Mouse (Mus musculus) liver, embryonic 12.5 days (tissue): ENCODE measurements around the gene Ranbp17. TPM values are rescaled to one million over a fixed set of nuclear protein-coding genes. Genes with fewer than 3 reads are reported as not detected.

Experiments
- ATAC-seq: fragments of 200-750 bp; cut with Nextera tagmentation; 2 replicates; pipeline ENCODE4 v1.8.0; 2017; ENCODE audit warnings: moderate number of reproducible peaks, mild to moderate bottlenecking, moderate library complexity
- H3K27ac ChIP-seq: fragments of 300-500 bp; sonication (generic); 2 replicates; pipeline ENCODE4 v1.5.1; 2016; ENCODE audit warnings: mild to moderate bottlenecking
- H3K27me3 ChIP-seq: fragments of 300-500 bp; sonication (generic); replicated peaks from 2 replicates; pipeline ENCODE4 v1.6.1; 2016; ENCODE audit warnings: mild to moderate bottlenecking, moderate library complexity
- H3K36me3 ChIP-seq: fragments of 300-500 bp; sonication (generic); 2 replicates; pipeline ENCODE4 v1.6.1; 2016; ENCODE audit warnings: mild to moderate bottlenecking, moderate library complexity
- H3K4me1 ChIP-seq: fragments of 300-500 bp; sonication (generic); 2 replicates; pipeline ENCODE4 v1.6.1; 2016
- H3K4me2 ChIP-seq: fragments of 300-500 bp; sonication (generic); 2 replicates; pipeline ENCODE4 v1.6.1; 2016; ENCODE audit warnings: mild to moderate bottlenecking, moderate library complexity
- H3K4me3 ChIP-seq: fragments of 300-500 bp; sonication (generic); 2 replicates; pipeline ENCODE4 v1.5.1; 2016; ENCODE audit warnings: mild to moderate bottlenecking, moderate library complexity
- H3K9ac ChIP-seq: fragments of 300-500 bp; sonication (generic); 2 replicates; pipeline ENCODE4 v1.6.1; 2016; ENCODE audit warnings: mild to moderate bottlenecking, moderate library complexity
- H3K9me3 ChIP-seq: fragments of 300-500 bp; sonication (generic); replicated peaks from 2 replicates; pipeline ENCODE4 v1.6.1; 2016; ENCODE audit warnings: mild to moderate bottlenecking, moderate library complexity
- WGBS: fragments of 180-500 bp; shearing (Covaris S2); methylation state at CpG from one replicate; pipeline ENCODE4 v1.1.7; 2016; ENCODE audit not compliant: insufficient replicate concordance; 5-methylcytosine and 5-hydroxymethylcytosine counted together
- polyA plus RNA-seq: library from polyadenylated mRNA; unstranded; fragments of >200 nt; fragmentation: Nextera tagmentation; extraction: Ambion mirVana; gene quantifications from 2 replicates; pipeline ENCODE4 v1.2.1, GENCODE M21; 2016

The Ranbp17 gene
- polyA plus RNA-seq, 1 experiment from 2014 or later, result 4.1 TPM

GRCm38 (mm10) chr11:33299371-33299770 lies 214.2 kb downstream of the Ranbp17 start:
- no peaks in the 10 kb centered on the region for H3K36me3 ChIP-seq
- WGBS, result 76% methylated on average over 11 of the region's 11 CpGs
- no peak overlapping the region for H3K27ac ChIP-seq
- H3K4me2 ChIP-seq, result no peak overlapping the region
- H3K9me3 ChIP-seq, result no peaks in the 10 kb centered on the region
- H3K27me3 ChIP-seq, result no peaks in the 10 kb centered on the region
- H3K9ac ChIP-seq, result no peak overlapping the region
- H3K4me1 ChIP-seq, result no peaks in the 10 kb centered on the region
- ATAC-seq, result no peak
- H3K4me3 ChIP-seq, result no peak overlapping the region

DNA sequence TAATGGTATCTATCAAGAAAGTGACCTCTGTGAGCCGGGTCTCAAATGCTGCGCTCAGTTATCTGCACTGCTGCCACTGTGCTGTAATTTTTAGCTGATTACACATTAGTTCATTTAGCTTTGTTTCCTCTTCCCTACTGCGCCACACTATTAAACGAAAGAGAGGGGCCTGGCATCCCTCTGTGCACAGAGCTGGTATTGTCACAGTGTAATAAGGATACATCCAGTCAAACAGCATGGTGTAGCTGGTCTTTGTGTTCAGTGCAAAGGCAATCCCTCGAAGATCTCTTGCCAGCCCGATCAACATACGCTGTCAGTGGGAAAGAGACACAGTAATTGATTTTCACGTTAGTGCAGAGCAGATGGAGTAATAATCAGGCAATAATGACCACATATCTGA lies 216.4 kb downstream of the Ranbp17 start:
- WGBS, result 76% methylated on average over 8 of the region's 8 CpGs

DNA sequence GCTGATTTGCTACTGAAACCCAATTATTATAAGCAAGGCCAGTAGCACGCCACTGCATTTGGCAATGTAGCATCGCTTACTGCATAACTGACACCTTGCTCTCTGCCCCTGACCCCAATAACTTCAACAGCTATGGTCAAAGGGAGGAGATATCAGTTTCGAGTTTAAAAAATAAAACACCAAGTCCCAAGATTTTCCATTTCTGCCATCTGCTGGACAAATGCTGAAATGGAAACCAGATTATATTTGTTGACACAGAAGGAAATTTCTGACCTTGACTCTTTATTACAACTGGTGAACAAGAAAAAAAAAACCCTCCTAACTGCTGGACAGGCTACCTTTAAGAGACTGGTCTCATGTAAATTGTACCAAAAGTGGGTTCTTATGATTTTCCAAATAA lies 218.1 kb downstream of the Ranbp17 start:
- Histone ChIP-seq H3K27ac (no peak overlapping the region), H3K9ac (no peak overlapping the region), H3K9me3 (no peaks in the 10 kb centered on the region), H3K4me2 (no peak overlapping the region), H3K4me1 (no peaks in the 10 kb centered on the region), H3K36me3 (no peaks in the 10 kb centered on the region), H3K27me3 (no peaks in the 10 kb centered on the region), H3K4me3 (no peak overlapping the region)
- 47% methylated on average over 3 of the region's 3 CpGs for WGBS
- no peak for ATAC-seq

More for the DNA sequence above, 216.4 kb downstream of the Ranbp17 start:
- H3K4me3 ChIP-seq, result no peak overlapping the region
- no peaks in the 10 kb centered on the region for H3K4me1 ChIP-seq
- H3K9ac ChIP-seq, result no peak overlapping the region
- H3K36me3 ChIP-seq, result no peaks in the 10 kb centered on the region
- ATAC-seq, result no peak
- no peaks in the 10 kb centered on the region for H3K9me3 ChIP-seq
- H3K4me2 ChIP-seq, result no peak overlapping the region
- no peaks in the 10 kb centered on the region for H3K27me3 ChIP-seq
- H3K27ac ChIP-seq, result no peak overlapping the region

- H3K4me2 ChIP-seq, result no peak overlapping the region
- no peak overlapping the region for H3K27ac ChIP-seq
- H3K36me3 ChIP-seq, result no peaks in the 10 kb centered on the region
- 55% methylated on average over 6 of the region's 6 CpGs for WGBS
- no peak for ATAC-seq
- H3K9ac ChIP-seq, result no peak overlapping the region
- H3K4me1 ChIP-seq, result no peaks in the 10 kb centered on the region
- H3K9me3 ChIP-seq, result no peaks in the 10 kb centered on the region
- no peak overlapping the region for H3K4me3 ChIP-seq
- H3K27me3 ChIP-seq, result no peaks in the 10 kb centered on the region
Measured at GRCm38 (mm10) chr11:33294063-33294462, 219.5 kb downstream of the Ranbp17 start.

DNA sequence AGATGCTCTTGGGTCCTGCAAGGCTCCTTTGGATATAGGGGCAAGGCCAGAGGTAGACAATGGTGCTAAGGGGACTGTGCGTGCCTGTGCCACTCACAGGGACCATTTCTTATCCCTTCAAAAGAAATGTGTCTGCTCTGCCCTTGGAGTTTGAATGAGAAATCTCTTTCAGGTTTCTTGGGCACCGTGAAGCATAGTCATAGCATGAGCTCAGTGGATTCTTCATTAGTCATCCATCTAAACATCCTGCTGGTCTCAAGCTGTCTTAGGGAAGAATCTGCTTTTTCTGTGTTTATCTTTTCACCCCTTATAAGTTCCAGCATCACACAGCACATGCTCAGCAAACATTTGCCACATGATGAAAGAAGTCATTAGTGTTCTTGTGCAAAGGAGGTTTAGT lies 235.0 kb downstream of the Ranbp17 start:
- H3K4me2 ChIP-seq, result no peak overlapping the region
- no peaks in the 10 kb centered on the region for H3K4me1 ChIP-seq
- no peaks in the 10 kb centered on the region for H3K36me3 ChIP-seq
- H3K9me3 ChIP-seq, result no peaks in the 10 kb centered on the region
- no peak for ATAC-seq
- H3K4me3 ChIP-seq, result no peak overlapping the region
- WGBS, result 60% methylated on average over 2 of the region's 2 CpGs
- no peak overlapping the region for H3K27ac ChIP-seq
- H3K27me3 ChIP-seq, result no peaks in the 10 kb centered on the region
- no peak overlapping the region for H3K9ac ChIP-seq

DNA sequence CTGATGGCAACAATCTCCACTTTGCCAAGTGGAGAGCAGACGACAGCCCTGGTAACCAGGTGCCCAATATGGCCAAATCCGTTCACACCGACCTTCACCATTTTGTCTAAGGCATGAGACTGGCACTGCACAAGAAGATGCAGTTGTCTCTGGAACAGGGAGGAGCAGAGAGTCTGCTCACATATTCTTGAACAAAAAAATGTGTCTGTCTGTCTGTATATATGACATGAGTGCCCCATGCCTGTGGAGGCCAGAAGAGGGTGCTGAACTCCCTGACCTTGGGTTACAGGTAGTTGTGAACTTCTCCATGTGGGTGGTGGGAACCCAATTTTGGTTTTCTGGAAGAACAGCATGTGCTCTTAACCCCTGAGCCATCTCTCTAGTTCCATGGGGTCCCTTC lies 236.9 kb downstream of the Ranbp17 start, which contains the start of gene Gm12117:
Gene Gm12117 (minus strand): TSS at position 101 of the 400 bp plus-strand sequence.
- Histone ChIP-seq H3K9ac (no peak within 1 kb of the TSS), H3K36me3 (no peaks in the 10 kb centered on the region), H3K9me3 (no peaks in the 10 kb centered on the region), H3K27ac (no peak within 1 kb of the TSS), H3K4me1 (no peaks in the 10 kb centered on the region), H3K4me2 (no peak within 1 kb of the TSS), H3K4me3 (no peak within 1 kb of the TSS), H3K27me3 (no peaks in the 10 kb centered on the region)
- ATAC-seq, result no peak
- WGBS, result 85% methylated on average over 3 of the region's 3 CpGs

DNA sequence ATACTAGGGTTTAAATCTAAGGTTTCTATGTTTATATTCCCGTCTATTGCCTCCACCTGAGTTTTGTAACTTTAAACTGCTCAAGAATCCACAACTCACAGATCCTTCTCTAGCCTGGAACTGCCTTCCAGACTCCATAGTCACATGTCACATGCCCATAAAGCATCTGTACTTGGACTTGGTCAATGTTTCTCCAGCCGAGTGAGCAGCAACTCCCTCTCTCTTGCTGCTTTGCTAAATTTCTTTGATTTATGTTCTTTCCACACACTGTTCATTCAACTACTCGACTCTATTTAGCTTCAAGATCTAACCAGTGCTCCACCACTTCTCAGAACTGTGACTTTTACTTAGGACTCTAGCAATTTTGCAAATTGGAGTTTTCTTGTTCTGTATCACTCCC lies 238.7 kb downstream of the Ranbp17 start:
- H3K9me3 ChIP-seq, result no peaks in the 10 kb centered on the region
- no peaks in the 10 kb centered on the region for H3K36me3 ChIP-seq
- H3K4me2 ChIP-seq, result no peak overlapping the region
- WGBS, result 60% methylated on average over 3 of the region's 3 CpGs
- no peak for ATAC-seq
- no peak overlapping the region for H3K27ac ChIP-seq
- H3K4me1 ChIP-seq, result no peaks in the 10 kb centered on the region
- no peaks in the 10 kb centered on the region for H3K27me3 ChIP-seq
- no peak overlapping the region for H3K4me3 ChIP-seq
- no peak overlapping the region for H3K9ac ChIP-seq

GRCm38 (mm10) chr11:33274294-33274693 lies 239.3 kb downstream of the Ranbp17 start:
- H3K27ac ChIP-seq, result no peak overlapping the region
- no peaks in the 10 kb centered on the region for H3K36me3 ChIP-seq
- 50% methylated on average over 1 of the region's 1 CpGs for WGBS
- no peak overlapping the region for H3K4me2 ChIP-seq
- no peaks in the 10 kb centered on the region for H3K9me3 ChIP-seq
- no peaks in the 10 kb centered on the region for H3K4me1 ChIP-seq
- H3K4me3 ChIP-seq, result no peak overlapping the region
- no peak for ATAC-seq
- no peak overlapping the region for H3K9ac ChIP-seq
- H3K27me3 ChIP-seq, result no peaks in the 10 kb centered on the region

GRCm38 (mm10) chr11:33240295-33240694 lies 273.3 kb downstream of the Ranbp17 start:
- Histone ChIP-seq H3K9ac (no peak overlapping the region), H3K4me1 (no peaks in the 10 kb centered on the region), H3K27ac (no peak overlapping the region), H3K4me3 (no peak overlapping the region), H3K36me3 (no peaks in the 10 kb centered on the region), H3K27me3 (no peaks in the 10 kb centered on the region), H3K9me3 (no peaks in the 10 kb centered on the region), H3K4me2 (no peak overlapping the region)
- WGBS, result 83% methylated on average over 3 of the region's 3 CpGs
- ATAC-seq, result no peak

- H3K36me3 ChIP-seq, result no peaks in the 10 kb centered on the region
- no peak overlapping the region for H3K27ac ChIP-seq
- no peak overlapping the region for H3K9ac ChIP-seq
- no peak for ATAC-seq
- H3K27me3 ChIP-seq, result no peaks in the 10 kb centered on the region
- no peaks in the 10 kb centered on the region for H3K4me1 ChIP-seq
- no peak overlapping the region for H3K4me2 ChIP-seq
- 62% methylated on average over 3 of the region's 3 CpGs for WGBS
- H3K4me3 ChIP-seq, result no peak overlapping the region
- no peaks in the 10 kb centered on the region for H3K9me3 ChIP-seq
Measured at GRCm38 (mm10) chr11:33234134-33234533, 279.4 kb downstream of the Ranbp17 start.

DNA sequence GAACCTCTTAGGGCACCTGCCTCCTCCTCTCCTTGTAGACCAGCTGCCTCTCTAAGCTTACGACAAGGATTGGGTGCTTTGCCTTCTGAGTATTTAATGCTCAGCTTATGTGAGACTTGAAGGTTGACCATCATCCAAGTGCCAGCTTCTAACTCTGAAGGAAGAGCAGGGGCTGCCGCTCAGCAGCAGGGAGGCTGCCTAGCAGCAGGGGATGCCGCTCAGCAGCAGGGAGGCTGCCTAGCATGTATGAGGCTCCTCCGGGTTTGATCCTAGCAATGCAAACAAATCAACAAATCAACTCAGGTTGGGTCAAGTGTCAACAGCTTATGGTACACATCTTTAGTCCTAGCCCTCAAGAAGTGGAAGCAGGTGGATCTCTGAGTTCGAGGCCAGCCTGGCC lies 281.5 kb downstream of the Ranbp17 start:
- H3K27ac ChIP-seq, result no peak overlapping the region
- 63% methylated on average over 5 of the region's 5 CpGs for WGBS
- ATAC-seq, result no peak

GRCm38 (mm10) chr11:33228186-33228585 lies 285.4 kb downstream of the Ranbp17 start:
- no peaks in the 10 kb centered on the region for H3K4me1 ChIP-seq
- no peak overlapping the region for H3K4me3 ChIP-seq
- no peaks in the 10 kb centered on the region for H3K27me3 ChIP-seq
- 54% methylated on average over 2 of the region's 2 CpGs for WGBS
- H3K27ac ChIP-seq, result no peak overlapping the region
- H3K9ac ChIP-seq, result no peak overlapping the region
- H3K36me3 ChIP-seq, result no peaks in the 10 kb centered on the region
- H3K9me3 ChIP-seq, result no peaks in the 10 kb centered on the region
- no peak overlapping the region for H3K4me2 ChIP-seq
- no peak for ATAC-seq

More for the DNA sequence above, 281.5 kb downstream of the Ranbp17 start:
- Histone ChIP-seq H3K36me3 (no peaks in the 10 kb centered on the region), H3K4me3 (no peak overlapping the region), H3K27me3 (no peaks in the 10 kb centered on the region), H3K4me2 (no peak overlapping the region), H3K9ac (no peak overlapping the region), H3K4me1 (no peaks in the 10 kb centered on the region), H3K9me3 (no peaks in the 10 kb centered on the region)

DNA sequence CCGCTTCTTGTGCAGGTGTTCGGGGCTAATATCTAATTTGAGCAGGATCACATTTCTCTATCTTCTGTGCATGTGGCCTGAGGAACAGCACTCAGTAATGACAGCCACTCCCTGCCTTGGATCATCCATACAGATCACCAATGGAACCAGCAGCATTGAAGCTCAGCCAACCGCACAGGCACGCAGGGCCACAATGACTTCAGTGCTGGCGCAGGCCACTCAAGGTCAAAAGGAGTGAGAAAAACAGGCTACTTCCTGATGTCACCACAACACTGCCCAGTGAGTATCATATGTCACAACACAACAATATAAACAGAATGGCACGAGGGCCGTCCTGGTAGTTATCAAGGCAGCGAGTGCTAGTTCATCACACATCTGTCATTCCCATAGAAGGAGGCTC lies 287.0 kb downstream of the Ranbp17 start:
- H3K27ac ChIP-seq, result no peak overlapping the region
- H3K27me3 ChIP-seq, result no peaks in the 10 kb centered on the region
- no peak overlapping the region for H3K9ac ChIP-seq
- no peak overlapping the region for H3K4me2 ChIP-seq
- H3K4me1 ChIP-seq, result 0 out of 2 replicates have a peak, but pooled peaks cover 4% of the 10 kb centered on the region
- 73% methylated on average over 8 of the region's 8 CpGs for WGBS
- no peak for ATAC-seq
- H3K36me3 ChIP-seq, result no peaks in the 10 kb centered on the region
- H3K4me3 ChIP-seq, result no peak overlapping the region
- no peaks in the 10 kb centered on the region for H3K9me3 ChIP-seq
